Mouse (Mus musculus) megakaryocyte progenitor cell, adult 5-6 weeks (primary cell): ENCODE results near the gene Fblim1. TPM values are rescaled to one million over a fixed set of nuclear protein-coding genes. Genes with fewer than 3 reads are reported as not detected.
"Not testable (repeated sequence)": the region's sequence is repeated elsewhere in the genome, so short reads cannot be mapped to it uniquely, and the experiment has no call there.

Experiments
- ATAC-seq: replicated peaks from 2 replicates; pipeline ENCODE4 v1.8.0; 2016; ENCODE audit warnings: mild to moderate bottlenecking, moderate TSS enrichment, inconsistent platforms; ENCODE audit not compliant: poor library complexity
- total RNA-seq, 2 experiments: library from RNA; stranded (forward) in 1 of 2; stranded (reverse) in 1 of 2; fragments of 157-497, 149-512 nt in 1 of 2; fragments of 200-1000 nt in 1 of 2; gene quantifications; 2 replicates each; pipeline versions ENCODE4 v1.2.3 to v1.2.4; 2015 to 2017

Gene Fblim1
- total RNA-seq, 2 experiments from 2014 or later, result not detected

GRCm38 (mm10) chr4:141570821-141571220 lies 35.1 kb downstream of the Fblim1 start:
- ATAC-seq, result no peak

- ATAC-seq, result no peak
These were observed 35.9 kb downstream of the Fblim1 start for GRCm38 (mm10) chr4:141570004-141570403.

GRCm38 (mm10) chr4:141568966-141569365 lies 36.9 kb downstream of the Fblim1 start:
- ATAC-seq, result no peak; the same call in 1 of the 2 replicates

GRCm38 (mm10) chr4:141567174-141567573 lies 38.7 kb downstream of the Fblim1 start:
- ATAC-seq, result not testable (repeated sequence)

- ATAC-seq, result no peak
These were observed 39.7 kb downstream of the Fblim1 start for GRCm38 (mm10) chr4:141566187-141566586.

- no peak for ATAC-seq
These were observed 40.6 kb downstream of the Fblim1 start for GRCm38 (mm10) chr4:141565325-141565724.

- no peak for ATAC-seq
These were observed 41.2 kb downstream of the Fblim1 start for GRCm38 (mm10) chr4:141564660-141565059.

- no peak for ATAC-seq
These were observed 41.7 kb downstream of the Fblim1 start for GRCm38 (mm10) chr4:141564209-141564608.

GRCm38 (mm10) chr4:141562281-141562680 lies 43.6 kb downstream of the Fblim1 start:
- no peak for ATAC-seq

GRCm38 (mm10) chr4:141561331-141561919 lies 44.5 kb downstream of the Fblim1 start:
- ATAC-seq, result not testable (repeated sequence)

- peak; percentile 74 for ATAC-seq
These were observed 46.0 kb downstream of the Fblim1 start for GRCm38 (mm10) chr4:141559898-141560263.

- ATAC-seq, result peak; percentile 77
These were observed 46.6 kb downstream of the Fblim1 start for GRCm38 (mm10) chr4:141559131-141559897.

- ATAC-seq, result peak; percentile 44
These were observed 47.2 kb downstream of the Fblim1 start for GRCm38 (mm10) chr4:141558658-141559057.

GRCm38 (mm10) chr4:141556163-141556562 lies 49.7 kb downstream of the Fblim1 start:
- ATAC-seq, result not testable (repeated sequence)

- not testable (repeated sequence) for ATAC-seq
These were observed 51.5 kb downstream of the Fblim1 start for GRCm38 (mm10) chr4:141554255-141554865.

- peak; percentile 97 for ATAC-seq
These were observed 53.4 kb downstream of the Fblim1 start for GRCm38 (mm10) chr4:141552484-141552883.

GRCm38 (mm10) chr4:141547299-141547698 lies 58.6 kb downstream of the Fblim1 start:
- ATAC-seq, result no peak

GRCm38 (mm10) chr4:141546334-141547200 lies 59.3 kb downstream of the Fblim1 start:
- ATAC-seq, result peak; percentile 70

- ATAC-seq, result peak; percentile 87
These were observed 60.1 kb downstream of the Fblim1 start for GRCm38 (mm10) chr4:141545743-141546333.

GRCm38 (mm10) chr4:141545071-141545742 lies 60.7 kb downstream of the Fblim1 start:
- ATAC-seq, result peak; percentile 17; the same call in 1 of the 2 replicates
